Mouse (Mus musculus) ovary, postnatal 36 days (tissue): Measurements from ENCODE around the gene Zfp786.
"Not testable (repeated sequence)": the region's sequence is repeated elsewhere in the genome, so short reads cannot be mapped to it uniquely, and the experiment has no call there.

Experiments used
- DNase-seq: peaks from one replicate; pipeline ENCODE4 v3.0.0; 2022; ENCODE audit warnings: low spot score, mixed read lengths

Gene Zfp786

GRCm38 (mm10) chr6:47781091-47781968 lies 49.3 kb downstream of the Zfp786 start:
- no peak for DNase-seq

- DNase-seq = no peak
These were observed 50.1 kb downstream of the Zfp786 start for GRCm38 (mm10) chr6:47780576-47781013.

GRCm38 (mm10) chr6:47771760-47772159 lies 58.9 kb downstream of the Zfp786 start:
- not testable (repeated sequence) for DNase-seq

GRCm38 (mm10) chr6:47771113-47771512 lies 59.6 kb downstream of the Zfp786 start:
- DNase-seq = not testable (repeated sequence)

- not testable (repeated sequence) for DNase-seq
These were observed 60.8 kb downstream of the Zfp786 start for GRCm38 (mm10) chr6:47769861-47770260.
